Mouse (Mus musculus) brain, embryonic 18.5 days (tissue): Measurements from ENCODE around the gene Klf12.
"Not testable (repeated sequence)": the region's sequence is repeated elsewhere in the genome, so short reads cannot be mapped to it uniquely, and the experiment has no call there.

ENCODE experiments used
- DNase-seq: peaks from one replicate; pipeline ENCODE4 v3.0.0-alpha.2; 2012; ENCODE audit warnings: low read depth, low spot score

Klf12 gene

GRCm38 (mm10) chr14:99886503-99886902 lies 398.0 kb downstream of the Klf12 start:
- DNase-seq = no peak

DNA sequence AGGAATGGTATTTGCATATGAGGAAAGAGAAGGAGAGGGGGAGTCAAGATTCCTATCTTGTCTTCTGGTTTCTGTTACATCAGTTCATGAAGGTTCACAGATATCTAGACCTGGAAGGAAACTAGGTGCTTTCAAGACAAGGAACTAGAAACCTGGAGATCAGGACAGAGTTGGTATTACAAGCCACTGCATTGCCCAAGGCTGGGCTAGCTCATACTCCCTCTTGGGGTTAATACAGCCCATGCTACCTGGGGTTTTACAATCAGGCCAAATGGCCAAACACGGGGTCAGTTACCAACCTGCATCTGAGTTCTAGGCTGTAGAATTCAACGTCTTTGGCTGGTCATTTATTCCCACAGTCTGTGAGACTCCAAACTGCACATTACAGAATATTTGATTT lies 398.9 kb downstream of the Klf12 start:
- no peak for DNase-seq

DNA sequence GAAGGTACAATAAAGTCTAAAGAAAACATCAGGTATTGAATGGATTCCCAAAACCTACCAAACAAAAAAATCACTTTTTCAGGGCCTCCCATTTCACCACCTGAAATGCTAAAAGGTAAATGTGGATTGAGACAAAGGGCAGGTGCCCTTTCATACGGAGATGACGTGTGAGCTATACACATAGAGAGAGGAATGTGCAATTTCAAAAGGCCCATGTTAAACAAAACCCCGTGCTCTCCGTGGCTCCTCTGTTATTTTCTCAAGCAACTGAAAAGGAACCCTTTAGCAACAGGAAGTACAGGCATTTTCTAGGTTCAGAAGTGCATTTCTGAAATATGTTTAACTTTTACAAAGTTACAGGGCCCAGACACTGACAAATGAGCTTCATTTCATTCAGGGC lies 399.4 kb downstream of the Klf12 start:
- DNase-seq = no peak

- no peak for DNase-seq
Measured at GRCm38 (mm10) chr14:99876791-99877578, 407.5 kb downstream of the Klf12 start.

DNA sequence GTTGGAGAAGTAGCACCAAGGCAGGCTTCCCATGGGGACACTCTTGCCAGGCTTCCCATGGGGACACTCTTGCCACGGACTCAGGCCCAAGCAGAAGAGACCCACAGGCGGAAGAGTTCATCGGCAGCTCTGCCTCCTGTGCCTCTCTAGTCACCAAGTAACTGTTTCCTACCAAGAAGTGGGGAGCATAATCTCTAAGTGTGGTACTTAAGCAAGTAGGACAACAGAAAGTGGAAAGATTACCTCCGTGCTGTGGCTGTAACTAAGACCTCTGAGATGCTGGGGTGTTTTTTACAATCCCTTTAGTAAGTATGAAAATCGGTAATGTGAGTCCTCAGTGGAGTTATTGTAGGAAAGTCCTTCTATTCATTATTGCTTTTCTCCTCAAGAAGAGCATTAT lies 410.8 kb downstream of the Klf12 start:
- DNase-seq = no peak

- DNase-seq = no peak
Measured at GRCm38 (mm10) chr14:99856158-99857011, 428.1 kb downstream of the Klf12 start.

DNA sequence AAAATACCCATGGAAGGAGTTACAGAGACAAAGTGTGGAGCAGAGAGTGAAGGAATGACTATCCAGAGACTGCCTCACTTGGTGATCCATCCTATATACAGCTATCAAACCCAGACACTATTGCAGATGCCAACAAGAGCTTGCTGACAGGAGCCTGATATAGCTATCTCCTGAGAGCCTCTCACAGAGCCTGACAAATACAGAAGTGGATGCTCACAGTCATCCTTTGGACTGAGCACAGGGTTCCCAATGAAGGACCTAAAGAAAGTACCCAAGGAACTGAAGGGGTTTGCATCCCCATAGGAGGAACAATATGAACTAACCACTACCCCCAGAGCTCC lies 430.0 kb downstream of the Klf12 start:
- not testable (repeated sequence) for DNase-seq

DNA sequence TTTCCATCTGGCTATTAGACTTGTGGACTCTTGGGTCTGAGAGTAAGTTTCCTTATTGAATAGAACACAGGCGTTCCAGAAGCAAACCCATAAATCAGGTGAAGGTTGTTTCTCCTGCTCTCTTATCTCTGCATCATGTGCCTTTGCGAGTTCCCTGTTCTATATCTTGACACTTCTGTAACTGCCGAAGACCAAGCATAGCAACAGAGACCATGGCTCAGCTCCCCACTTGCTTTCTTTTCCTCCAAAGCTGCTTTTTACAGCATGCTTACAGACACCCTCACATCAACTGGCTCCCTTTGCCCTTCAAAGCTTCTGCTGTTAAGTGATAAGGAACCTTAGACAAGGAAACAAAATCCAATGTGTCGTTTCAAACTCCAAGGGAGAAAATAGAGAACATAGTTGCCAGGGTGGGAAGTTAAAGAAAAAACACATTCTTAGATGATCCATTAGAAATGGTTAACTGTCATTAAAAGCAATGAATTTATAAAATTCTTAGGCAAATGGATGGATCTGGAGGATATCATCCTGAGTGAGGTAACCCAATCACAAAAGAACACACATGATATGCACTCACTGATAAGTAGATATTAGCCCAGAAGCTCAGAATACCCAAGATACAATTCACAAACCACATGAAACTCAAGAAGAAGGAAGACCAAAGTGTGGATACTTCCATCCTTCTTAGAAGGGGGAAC lies 430.6 kb downstream of the Klf12 start:
- DNase-seq = not testable (repeated sequence)

GRCm38 (mm10) chr14:99850350-99850749 lies 434.1 kb downstream of the Klf12 start:
- DNase-seq = no peak

- no peak for DNase-seq
Measured at GRCm38 (mm10) chr14:99847502-99847901, 437.0 kb downstream of the Klf12 start.

- DNase-seq = no peak
Measured at GRCm38 (mm10) chr14:99826713-99827112, 457.8 kb downstream of the Klf12 start.
